Mouse (Mus musculus) lung, postnatal 0 days (tissue): Measurements from ENCODE around the gene Hba-a2.

Experiments used
- CTCF ChIP-seq: IDR thresholded peaks from 2 replicates; pipeline ENCODE4 v1.5.1; 2016; ENCODE audit warnings: antibody characterized with exemption, mild to moderate bottlenecking
- EP300 ChIP-seq: IDR thresholded peaks from 2 replicates; pipeline ENCODE4 v1.6.1; 2016; ENCODE audit warnings: antibody characterized with exemption, mild to moderate bottlenecking, control low read depth

DNA sequence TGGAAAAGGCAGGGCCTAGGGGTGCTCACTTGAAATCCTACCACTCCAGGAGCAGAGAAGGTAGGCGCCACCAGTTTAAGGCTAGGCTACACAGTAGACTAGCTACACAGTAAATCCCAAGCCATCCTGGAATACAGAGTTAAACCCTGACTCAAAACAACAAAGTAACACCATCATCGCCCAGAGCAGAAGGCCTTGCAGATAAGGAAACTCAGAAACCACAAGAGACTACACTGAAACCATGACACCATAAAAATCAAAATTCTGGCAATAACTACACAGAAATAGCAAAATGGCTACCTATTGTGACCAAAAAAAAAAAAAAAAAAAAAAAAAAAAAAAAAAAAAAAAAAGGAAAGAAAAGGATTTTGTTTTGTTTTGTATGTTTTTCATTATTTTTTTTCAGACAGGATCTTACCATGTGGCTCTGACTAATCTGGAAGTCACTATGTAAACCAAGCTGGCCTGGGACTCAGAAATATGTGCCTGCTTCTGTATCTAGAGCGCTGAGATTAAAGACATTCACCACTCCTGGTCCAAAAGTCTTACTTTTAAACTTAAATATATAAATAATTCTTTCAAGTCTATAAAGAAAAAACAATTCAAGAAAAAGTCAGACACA is 31.1 kb upstream of the Hba-a2 start:
- TF ChIP-seq CTCF (no peak), EP300 (no peak)
